Mouse (Mus musculus) CH12.LX (cell line): ENCODE measurements around the gene Plp2. TPM values are rescaled to one million over a fixed set of nuclear protein-coding genes. Genes with fewer than 3 reads are reported as not detected.
A peak's percentile ranks its signal among the peaks of the same experiment; 100 is the strongest.

Experiments
- DNase-seq: peaks from one replicate; pipeline ENCODE4 v3.0.0-alpha.2; 2013; ENCODE audit errors: extremely low read depth
- H3K27ac ChIP-seq: 2 replicates; pipeline ENCODE4 v1.5.1; 2012; ENCODE audit warnings: low read depth, mild to moderate bottlenecking, control low read depth, moderate library complexity; ENCODE audit not compliant: insufficient read depth
- H3K27me3 ChIP-seq: replicated peaks from 2 replicates; pipeline ENCODE3; 2012; ENCODE audit warnings: inconsistent platforms
- H3K36me3 ChIP-seq, 2 experiments: replicated peaks in 1 of 2; 2 replicates each; pipeline versions ENCODE3 to v1.6.1; 2012; ENCODE audit warnings: inconsistent platforms in 1 of 2, low read length in 1 of 2, mild to moderate bottlenecking in 1 of 2, mixed read lengths in 1 of 2, moderate library complexity in 1 of 2; ENCODE audit not compliant: control insufficient read depth in 1 of 2, insufficient read depth in 1 of 2
- H3K4me1 ChIP-seq, 2 experiments: 2 replicates each; pipeline ENCODE4 v1.6.1; 2012; ENCODE audit warnings: inconsistent platforms in 1 of 2, moderate library complexity in 1 of 2; ENCODE audit not compliant: insufficient read depth in 2 of 2, control insufficient read depth in 1 of 2
- H3K4me2 ChIP-seq: 2 replicates; pipeline ENCODE4 v1.6.1; 2012; ENCODE audit warnings: low read depth, mild to moderate bottlenecking, control low read depth; ENCODE audit not compliant: poor library complexity, insufficient read depth, severe bottlenecking
- H3K4me3 ChIP-seq, 3 experiments: fragments of 150-350 bp in 1 of 3; sonication (generic) in 1 of 3; replicated peaks in 1 of 3; 2 replicates each; pipeline versions ENCODE3 to v1.5.1; 2011 to 2012; ENCODE audit warnings: low read depth in 2 of 3, low read length in 2 of 3, mild to moderate bottlenecking in 2 of 3, moderate library complexity in 2 of 3, control low read depth in 1 of 3, improper control_type of control experiment in 1 of 3, inconsistent platforms in 1 of 3, mixed read lengths in 1 of 3; ENCODE audit not compliant: poor library complexity in 1 of 3
- H3K79me2 ChIP-seq: replicated peaks from 2 replicates; pipeline ENCODE4 v1.6.1; 2012; ENCODE audit warnings: mild to moderate bottlenecking, moderate library complexity; ENCODE audit not compliant: control insufficient read depth, poor library complexity, insufficient read depth, severe bottlenecking; ENCODE audit errors: extremely low read depth
- H3K9ac ChIP-seq: 2 replicates; pipeline ENCODE4 v1.6.1; 2012; ENCODE audit warnings: low read depth, mild to moderate bottlenecking, control low read depth, moderate library complexity; ENCODE audit not compliant: insufficient read depth
- H3K9me3 ChIP-seq: replicated peaks from 2 replicates; pipeline ENCODE3; 2012; ENCODE audit warnings: low read length, inconsistent platforms, mixed read lengths
- BHLHE40 ChIP-seq: IDR thresholded peaks from 2 replicates; pipeline ENCODE4 v1.6.1; 2011; ENCODE audit warnings: mild to moderate bottlenecking, low read depth, low read length, improper control_type of control experiment
- CHD1 ChIP-seq: IDR thresholded peaks from 2 replicates; pipeline ENCODE4 v1.6.1; 2012; ENCODE audit warnings: low read depth, low read length, improper control_type of control experiment, inconsistent platforms
- CHD2 ChIP-seq: IDR thresholded peaks from 2 replicates; pipeline ENCODE4 v1.6.1; 2011; ENCODE audit warnings: low read length, improper control_type of control experiment
- CTCF ChIP-seq, 2 experiments: IDR thresholded peaks in 1 of 2; conservative IDR thresholded peaks in 1 of 2; 2 replicates each; pipeline ENCODE4 v1.5.1; 2011 to 2012; ENCODE audit warnings: low read depth in 2 of 2, low read length in 2 of 2, improper control_type of control experiment in 1 of 2, inconsistent platforms in 1 of 2, mild to moderate bottlenecking in 1 of 2, moderate library complexity in 1 of 2
- E2F4 ChIP-seq: IDR thresholded peaks from 2 replicates; pipeline ENCODE4 v1.6.1; 2011; ENCODE audit warnings: low read depth, low read length, improper control_type of control experiment; ENCODE audit not compliant: insufficient replicate concordance
- ELF1 ChIP-seq: IDR thresholded peaks from 2 replicates; pipeline ENCODE4 v1.6.1; 2014; ENCODE audit warnings: low read depth, mild to moderate bottlenecking, inconsistent platforms, low read length, improper control_type of control experiment
- EP300 ChIP-seq: IDR thresholded peaks from 2 replicates; pipeline ENCODE4 v1.6.1; 2011; ENCODE audit warnings: low read length, improper control_type of control experiment
- GABPA ChIP-seq: IDR thresholded peaks from 2 replicates; pipeline ENCODE4 v1.6.1; 2012; ENCODE audit warnings: low read depth, low read length, improper control_type of control experiment, inconsistent platforms; ENCODE audit not compliant: insufficient replicate concordance
- IRF4 ChIP-seq: IDR thresholded peaks from 2 replicates; pipeline ENCODE4 v1.6.1; 2014; ENCODE audit warnings: low read depth, mild to moderate bottlenecking, inconsistent platforms, low read length, improper control_type of control experiment
- JUN ChIP-seq: IDR thresholded peaks from 2 replicates; pipeline ENCODE4 v1.6.1; 2011; ENCODE audit warnings: low read depth, mild to moderate bottlenecking, low read length, improper control_type of control experiment, moderate library complexity; ENCODE audit not compliant: insufficient read depth
- JUND ChIP-seq: conservative IDR thresholded peaks from 2 replicates; pipeline ENCODE4 v1.6.1; 2011; ENCODE audit warnings: low read depth, low read length, improper control_type of control experiment
- MAFK ChIP-seq: IDR thresholded peaks from 2 replicates; pipeline ENCODE4 v1.6.1; 2011; ENCODE audit warnings: low read length, improper control_type of control experiment; ENCODE audit not compliant: insufficient replicate concordance
- MAX ChIP-seq: IDR thresholded peaks from 2 replicates; pipeline ENCODE4 v1.6.1; 2011; ENCODE audit warnings: low read length, improper control_type of control experiment
- MAZ ChIP-seq: IDR thresholded peaks from 2 replicates; pipeline ENCODE4 v1.6.1; 2012; ENCODE audit warnings: low read depth, mild to moderate bottlenecking, inconsistent platforms, low read length, improper control_type of control experiment, moderate library complexity
- MEF2A ChIP-seq: IDR thresholded peaks from 2 replicates; pipeline ENCODE4 v1.6.1; 2014; ENCODE audit warnings: low read depth, mild to moderate bottlenecking, inconsistent platforms, low read length, improper control_type of control experiment, borderline replicate concordance
- MXI1 ChIP-seq: IDR thresholded peaks from 2 replicates; pipeline ENCODE4 v1.6.1; 2011; ENCODE audit warnings: mild to moderate bottlenecking, low read depth, low read length, improper control_type of control experiment
- MYC ChIP-seq: IDR thresholded peaks from 2 replicates; pipeline ENCODE4 v1.6.1; 2011; ENCODE audit warnings: low read depth, mild to moderate bottlenecking, improper control_type of control experiment, low read length
- NELFE ChIP-seq: IDR thresholded peaks from 2 replicates; pipeline ENCODE4 v1.6.1; 2011; ENCODE audit warnings: low read depth, low read length, improper control_type of control experiment
- NRF1 ChIP-seq: IDR thresholded peaks from 2 replicates; pipeline ENCODE4 v1.6.1; 2014; ENCODE audit warnings: low read depth, mild to moderate bottlenecking, inconsistent platforms, low read length, improper control_type of control experiment, moderate library complexity
- PAX5 ChIP-seq: IDR thresholded peaks from 2 replicates; pipeline ENCODE4 v1.6.1; 2012; ENCODE audit warnings: low read length, inconsistent platforms, mixed read lengths
- POLR2A ChIP-seq: IDR thresholded peaks from 2 replicates; pipeline ENCODE4 v1.6.1; 2011; ENCODE audit warnings: low read depth, mild to moderate bottlenecking, improper control_type of control experiment, low read length
- POLR2AphosphoS2 ChIP-seq: IDR thresholded peaks from 2 replicates; pipeline ENCODE4 v1.6.1; 2011; ENCODE audit warnings: low read depth, low read length, improper control_type of control experiment
- RAD21 ChIP-seq: IDR thresholded peaks from 2 replicates; pipeline ENCODE4 v1.6.1; 2011; ENCODE audit warnings: low read depth, mild to moderate bottlenecking, low read length, improper control_type of control experiment, moderate library complexity
- RCOR1 ChIP-seq: conservative IDR thresholded peaks from 2 replicates; pipeline ENCODE4 v1.6.1; 2012; ENCODE audit warnings: low read depth, mild to moderate bottlenecking, inconsistent platforms, low read length, improper control_type of control experiment
- SIN3A ChIP-seq: IDR thresholded peaks from 2 replicates; pipeline ENCODE4 v1.6.1; 2012; ENCODE audit warnings: low read length, improper control_type of control experiment, inconsistent platforms
- SMC3 ChIP-seq: IDR thresholded peaks from 2 replicates; pipeline ENCODE4 v1.6.1; 2011; ENCODE audit warnings: low read depth, low read length, improper control_type of control experiment
- UBTF ChIP-seq: IDR thresholded peaks from 2 replicates; pipeline ENCODE4 v1.6.1; 2012; ENCODE audit warnings: low read depth, mild to moderate bottlenecking, inconsistent platforms, low read length, improper control_type of control experiment, moderate library complexity
- USF1 ChIP-seq: IDR thresholded peaks from 2 replicates; pipeline ENCODE4 v1.6.1; 2014; ENCODE audit warnings: low read depth, mild to moderate bottlenecking, inconsistent platforms, low read length, improper control_type of control experiment
- USF2 ChIP-seq: conservative IDR thresholded peaks from 2 replicates; pipeline ENCODE4 v1.6.1; 2011; ENCODE audit warnings: low read depth, low read length, improper control_type of control experiment
- ZC3H11A ChIP-seq: IDR thresholded peaks from 2 replicates; pipeline ENCODE4 v1.6.1; 2012; ENCODE audit warnings: low read depth, mild to moderate bottlenecking, inconsistent platforms, low read length, improper control_type of control experiment
- ZKSCAN1 ChIP-seq: IDR thresholded peaks from 2 replicates; pipeline ENCODE4 v1.6.1; 2012; ENCODE audit warnings: low read depth, inconsistent platforms, low read length, improper control_type of control experiment, borderline replicate concordance
- ZMIZ1 ChIP-seq: IDR thresholded peaks from 2 replicates; pipeline ENCODE4 v1.6.1; 2012; ENCODE audit warnings: low read depth, mild to moderate bottlenecking, inconsistent platforms, low read length, improper control_type of control experiment
- ZNF384 ChIP-seq: IDR thresholded peaks from 2 replicates; pipeline ENCODE4 v1.6.1; 2012; ENCODE audit warnings: low read depth, low read length, improper control_type of control experiment, inconsistent platforms
- dilution Hi-C: fragments of 300-500 bp; cut with MboI; formaldehyde crosslinking; loops from 2 replicates; pipeline ENCODE4 v1.14.3; 2020; ENCODE audit warnings: low sequenced_read_pairs; ENCODE audit not compliant: extremely low pct_unique_long_range_greater_than_20kb, extremely low pct_ligation_motif_present
- in situ Hi-C: fragments of 300-500 bp; cut with MboI; formaldehyde crosslinking; loops from 3 replicates; pipeline ENCODE4 v1.14.3; 2019; ENCODE audit warnings: low sequenced_read_pairs, low pct_ligation_motif_present, low pct_unique_long_range_greater_than_20kb, mixed read lengths
- polyA plus RNA-seq: library from polyadenylated mRNA; unstranded; fragments of >175 nt; gene quantifications from 2 replicates; pipeline ENCODE4 v1.2.1, GENCODE M21; 2012; ENCODE audit warnings: low read depth; ENCODE audit not compliant: insufficient read length
- total RNA-seq, 2 experiments: library from RNA; depleted of rRNA; stranded (reverse); fragments of 300-350 nt in 1 of 2; fragments of >200 nt in 1 of 2; gene quantifications; 2 replicates each; pipeline ENCODE4 v1.2.3; 2012 to 2014

Gene Plp2
- total and polyA plus RNA-seq, 3 experiments: 163 to 247 (median 173) TPM

GRCm38 (mm10) chrX:7696520-7696919 lies 25.3 kb upstream of the Plp2 start:
- no peak overlapping the region for H3K27ac ChIP-seq
- TF ChIP-seq ZNF384 (no peak), MEF2A (no peak), PAX5 (no peak), NRF1 (no peak), EP300 (no peak), NELFE (no peak), CHD1 (no peak), MXI1 (no peak), CHD2 (no peak), IRF4 (no peak), E2F4 (no peak), ZKSCAN1 (no peak), USF1 (no peak), MAZ (no peak), JUND (no peak)
- peaks cover 4 to 11% of the 10 kb centered on the region in 2 experiments; a peak in 3 of 4 replicates for H3K4me1 ChIP-seq
- in situ Hi-C loops: no loop called here
- no peak overlapping the region for H3K9ac ChIP-seq
- H3K4me3 ChIP-seq: peak overlapping the region in 1 of 3 experiments; percentile 20
- no peaks in the 10 kb centered on the region for H3K9me3 ChIP-seq
- peaks cover 19 to 29% of the 10 kb centered on the region in 2 experiments for H3K36me3 ChIP-seq
- H3K79me2 ChIP-seq: peaks cover 24% of the 10 kb centered on the region
- no peaks in the 10 kb centered on the region for H3K27me3 ChIP-seq
- dilution Hi-C loops: no loop called here
- H3K4me2 ChIP-seq: peak overlapping the region; percentile 71
- DNase-seq: no peak

- no peaks in the 10 kb centered on the region for H3K4me1 ChIP-seq
- no peaks in the 10 kb centered on the region for H3K9me3 ChIP-seq
- H3K79me2 ChIP-seq: peaks cover 8% of the 10 kb centered on the region; the same call in 1 of the 2 replicates
- H3K9ac ChIP-seq: no peak overlapping the region
- TF ChIP-seq ZKSCAN1 (no peak), RCOR1 (no peak), POLR2A (no peak), RAD21 (peak; percentile 69), UBTF (no peak), ZC3H11A (peak; percentile 16; the same call in 1 of the 2 replicates), JUN (no peak), POLR2AphosphoS2 (no peak), MYC (no peak), CHD2 (no peak), CTCF (conservative IDR thresholded peaks at IDR 0.05 in 1 of 2, IDR thresholded peaks at IDR 0.05 in 1 of 2; ENCODE audit: low read depth in 2 of 2, low read length in 2 of 2) (peak; percentile 15 to 74; a peak in 2 of 4 replicates), SMC3 (peak; percentile 72), ELF1 (no peak), MAZ (no peak), NRF1 (no peak), MAFK (no peak), MAX (no peak), ZMIZ1 (no peak), MEF2A (no peak), USF2 (no peak), GABPA (no peak), BHLHE40 (no peak), ZNF384 (no peak), IRF4 (no peak), NELFE (no peak), EP300 (no peak), SIN3A (no peak), E2F4 (no peak)
- H3K36me3 ChIP-seq: no peaks in the 10 kb centered on the region
- H3K4me2 ChIP-seq: no peak overlapping the region
- H3K4me3 ChIP-seq: no peak overlapping the region
- in situ Hi-C loops: no loop called here
- dilution Hi-C loops: no loop called here
- DNase-seq: peak; percentile 51
- no peaks in the 10 kb centered on the region for H3K27me3 ChIP-seq
- H3K27ac ChIP-seq: no peak overlapping the region
These were observed 21.7 kb upstream of the Plp2 start for GRCm38 (mm10) chrX:7692862-7693261.
